Mouse (Mus musculus): ENCODE measurements at regions not wholly inside any gene's neighbourhood (a gene's known extent, or its start where the extent isn't known, plus 50 kb on each side); places are given as distances from the start of the nearest gene placed in this dataset.

- Histone ChIP-seq H3K79me3 (ENCODE audit: low read depth) (no peaks in the 10 kb centered on the region), H3K27me3 (ENCODE audit: control insufficient read depth, insufficient read depth, insufficient read length) (no peaks in the 10 kb centered on the region), H3K36me3 (ENCODE audit: control insufficient read depth, insufficient read depth) (no peaks in the 10 kb centered on the region), H3ac (ENCODE audit: control insufficient read depth, insufficient read length, low read depth) (no peak overlapping the region), H3K79me2 (ENCODE audit: control insufficient read depth, insufficient read depth) (no peaks in the 10 kb centered on the region), H3K4me3 (ENCODE audit: insufficient read depth, poor library complexity, severe bottlenecking) (no peak overlapping the region)
- no peak for TF ChIP-seq CTCF (IDR thresholded peaks at IDR 0.05; ENCODE audit: control insufficient read depth, insufficient read depth, insufficient read length)
- TF ChIP-seq CEBPB (IDR thresholded peaks at IDR 0.05; ENCODE audit: low read depth), result no peak
- no peak for TF ChIP-seq MAX (IDR thresholded peaks at IDR 0.05)
Observed at GRCm38 (mm10) chr1:82145256-82145655, 87.7 kb upstream of the Gm9747 start.

- Histone ChIP-seq H3ac (ENCODE audit: control insufficient read depth, insufficient read length, low read depth) (no peak overlapping the region), H3K79me2 (ENCODE audit: control insufficient read depth, insufficient read depth) (no peaks in the 10 kb centered on the region), H3K79me3 (ENCODE audit: low read depth) (no peaks in the 10 kb centered on the region), H3K36me3 (ENCODE audit: control insufficient read depth, insufficient read depth) (no peaks in the 10 kb centered on the region), H3K4me3 (ENCODE audit: insufficient read depth, poor library complexity, severe bottlenecking) (no peak overlapping the region), H3K27me3 (ENCODE audit: control insufficient read depth, insufficient read depth, insufficient read length) (no peaks in the 10 kb centered on the region)
- no peak for TF ChIP-seq USF1 (IDR thresholded peaks at IDR 0.05; ENCODE audit: low read depth)
- no peak for TF ChIP-seq FOSL1 (IDR thresholded peaks at IDR 0.05; ENCODE audit: insufficient read depth, low read length, poor library complexity, severe bottlenecking)
- no peak for TF ChIP-seq MYOG (IDR thresholded peaks at IDR 0.05; ENCODE audit: control insufficient read depth, extremely low read depth, insufficient read length)
- TF ChIP-seq MAX (IDR thresholded peaks at IDR 0.05), result no peak
- no peak for TF ChIP-seq MYOD1 (IDR thresholded peaks at IDR 0.05; ENCODE audit: control insufficient read depth, insufficient read length, low read depth)
- TF ChIP-seq CTCF (IDR thresholded peaks at IDR 0.05; ENCODE audit: control insufficient read depth, insufficient read depth, insufficient read length), result no peak
- TF ChIP-seq CEBPB (IDR thresholded peaks at IDR 0.05; ENCODE audit: low read depth), result no peak
Observed at GRCm38 (mm10) chr1:82150219-82151128, 82.4 kb upstream of the Gm9747 start.

- no peaks in the 10 kb centered on the region for H3K36me3 ChIP-seq (ENCODE audit: control insufficient read depth, insufficient read depth)
- H3K27me3 ChIP-seq (ENCODE audit: control insufficient read depth, insufficient read depth, insufficient read length), result no peaks in the 10 kb centered on the region
- no peak overlapping the region for H3ac ChIP-seq (ENCODE audit: control insufficient read depth, insufficient read length, low read depth)
- no peak overlapping the region for H3K4me3 ChIP-seq (ENCODE audit: insufficient read depth, poor library complexity, severe bottlenecking)
- TF ChIP-seq MYOG (IDR thresholded peaks at IDR 0.05; ENCODE audit: control insufficient read depth, extremely low read depth, insufficient read length) (no peak), USF1 (IDR thresholded peaks at IDR 0.05; ENCODE audit: low read depth) (no peak), MYOD1 (IDR thresholded peaks at IDR 0.05; ENCODE audit: control insufficient read depth, insufficient read length, low read depth) (peak; percentile 42), CTCF (IDR thresholded peaks at IDR 0.05; ENCODE audit: control insufficient read depth, insufficient read depth, insufficient read length) (no peak), CEBPB (IDR thresholded peaks at IDR 0.05; ENCODE audit: low read depth) (peak; percentile 87), MAX (IDR thresholded peaks at IDR 0.05) (no peak), FOSL1 (IDR thresholded peaks at IDR 0.05; ENCODE audit: insufficient read depth, low read length, poor library complexity, severe bottlenecking) (no peak)
- H3K79me2 ChIP-seq (ENCODE audit: control insufficient read depth, insufficient read depth), result no peaks in the 10 kb centered on the region
- H3K79me3 ChIP-seq (ENCODE audit: low read depth), result no peaks in the 10 kb centered on the region
Observed at GRCm38 (mm10) chr1:82155961-82156360, 77.0 kb upstream of the Gm9747 start.

- Histone ChIP-seq H3K36me3 (ENCODE audit: control insufficient read depth, insufficient read depth) (no peaks in the 10 kb centered on the region), H3K27me3 (ENCODE audit: control insufficient read depth, insufficient read depth, insufficient read length) (no peaks in the 10 kb centered on the region), H3K79me3 (ENCODE audit: low read depth) (no peaks in the 10 kb centered on the region), H3ac (ENCODE audit: control insufficient read depth, insufficient read length, low read depth) (no peak overlapping the region), H3K4me3 (ENCODE audit: insufficient read depth, poor library complexity, severe bottlenecking) (no peak overlapping the region), H3K79me2 (ENCODE audit: control insufficient read depth, insufficient read depth) (no peaks in the 10 kb centered on the region)
- TF ChIP-seq USF1 (IDR thresholded peaks at IDR 0.05; ENCODE audit: low read depth) (no peak), CEBPB (IDR thresholded peaks at IDR 0.05; ENCODE audit: low read depth) (no peak), CTCF (IDR thresholded peaks at IDR 0.05; ENCODE audit: control insufficient read depth, insufficient read depth, insufficient read length) (no peak), MYOD1 (IDR thresholded peaks at IDR 0.05; ENCODE audit: control insufficient read depth, insufficient read length, low read depth) (no peak), MYOG (IDR thresholded peaks at IDR 0.05; ENCODE audit: control insufficient read depth, extremely low read depth, insufficient read length) (no peak), MAX (IDR thresholded peaks at IDR 0.05) (no peak), FOSL1 (IDR thresholded peaks at IDR 0.05; ENCODE audit: insufficient read depth, low read length, poor library complexity, severe bottlenecking) (no peak)
Observed at GRCm38 (mm10) chr1:82157013-82157412, 75.9 kb upstream of the Gm9747 start.

GRCm38 (mm10) chr1:82158466-82158865 is 74.4 kb upstream of the Gm9747 start:
- Histone ChIP-seq H3K79me2 (ENCODE audit: control insufficient read depth, insufficient read depth) (no peaks in the 10 kb centered on the region), H3K27me3 (ENCODE audit: control insufficient read depth, insufficient read depth, insufficient read length) (no peaks in the 10 kb centered on the region), H3ac (ENCODE audit: control insufficient read depth, insufficient read length, low read depth) (no peak overlapping the region), H3K79me3 (ENCODE audit: low read depth) (no peaks in the 10 kb centered on the region), H3K4me3 (ENCODE audit: insufficient read depth, poor library complexity, severe bottlenecking) (no peak overlapping the region), H3K36me3 (ENCODE audit: control insufficient read depth, insufficient read depth) (no peaks in the 10 kb centered on the region)
- TF ChIP-seq USF1 (IDR thresholded peaks at IDR 0.05; ENCODE audit: low read depth) (no peak), MYOD1 (IDR thresholded peaks at IDR 0.05; ENCODE audit: control insufficient read depth, insufficient read length, low read depth) (no peak), MYOG (IDR thresholded peaks at IDR 0.05; ENCODE audit: control insufficient read depth, extremely low read depth, insufficient read length) (no peak), CEBPB (IDR thresholded peaks at IDR 0.05; ENCODE audit: low read depth) (no peak), FOSL1 (IDR thresholded peaks at IDR 0.05; ENCODE audit: insufficient read depth, low read length, poor library complexity, severe bottlenecking) (no peak), MAX (IDR thresholded peaks at IDR 0.05) (no peak), CTCF (IDR thresholded peaks at IDR 0.05; ENCODE audit: control insufficient read depth, insufficient read depth, insufficient read length) (no peak)
